Mouse (Mus musculus): ENCODE results near the gene Tomm6. TPM values are rescaled to one million over a fixed set of nuclear protein-coding genes. Genes with fewer than 3 reads are reported as not detected.

The Tomm6 gene
- total and polyA plus RNA-seq, 3 experiments: 66.5 to 577 TPM; not detected in 1

- no peak for TF ChIP-seq MAZ (IDR thresholded peaks at IDR 0.05; ENCODE audit: low read depth, low read length)
These were observed 9.5 kb downstream of the Tomm6 start (continued) for GRCm38 (mm10) chr17:47678702-47679101.

- Histone ChIP-seq H3K27me3 (ENCODE audit: control insufficient read depth in 1 of 2, insufficient read depth in 2 of 2, low read length in 2 of 2) (no peaks in the 10 kb centered on the region), H3K79me2 (ENCODE audit: control insufficient read depth, insufficient read depth, low read length, poor library complexity) (no peaks in the 10 kb centered on the region), H3K4me1 (ENCODE audit: control insufficient read depth in 1 of 2, insufficient read depth in 2 of 2, low read length in 2 of 2) (no peaks in the 10 kb centered on the region; a peak in 2 of 4 replicates), H3K36me3 (ENCODE audit: control insufficient read depth in 1 of 2, insufficient read depth in 2 of 2, low read length in 2 of 2) (no peaks in the 10 kb centered on the region; a peak in 1 of 4 replicates), H3K9me3 (replicated peaks; ENCODE audit: insufficient read depth, low read length) (no peaks in the 10 kb centered on the region), H3K4me3 (ENCODE audit: control insufficient read depth in 1 of 2, insufficient read depth in 1 of 2, low read depth in 2 of 2, low read length in 2 of 2) (no peak overlapping the region), H3K27ac (ENCODE audit: control insufficient read depth, low read depth, low read length) (no peak overlapping the region), H3K9ac (ENCODE audit: control insufficient read depth, low read depth, low read length, poor library complexity, severe bottlenecking) (no peak overlapping the region)
- TF ChIP-seq MYC (IDR thresholded peaks at IDR 0.05; ENCODE audit: low read depth, low read length): no peak
- TF ChIP-seq ZMIZ1 (IDR thresholded peaks at IDR 0.05; ENCODE audit: low read depth, low read length): no peak
- TF ChIP-seq KAT2A (conservative IDR thresholded peaks at IDR 0.05; ENCODE audit: low read depth, low read length): no peak
- no peak for TF ChIP-seq POLR2AphosphoS2 (IDR thresholded peaks at IDR 0.05; ENCODE audit: low read length)
- TF ChIP-seq JUND (IDR thresholded peaks at IDR 0.05; ENCODE audit: low read depth, low read length): no peak
- TF ChIP-seq POLR2AphosphoS5 (IDR thresholded peaks at IDR 0.05; ENCODE audit: borderline replicate concordance, low read depth, low read length): no peak
- no peak for TF ChIP-seq MXI1 (IDR thresholded peaks at IDR 0.05; ENCODE audit: low read depth, low read length)
- no peak for TF ChIP-seq ZKSCAN1 (IDR thresholded peaks at IDR 0.05; ENCODE audit: low read depth, low read length)
- no peak for TF ChIP-seq HCFC1 (IDR thresholded peaks at IDR 0.05; ENCODE audit: low read depth, low read length)
- no peak for TF ChIP-seq SMC3 (IDR thresholded peaks at IDR 0.05; ENCODE audit: low read depth, low read length)
- no peak for TF ChIP-seq CHD1 (IDR thresholded peaks at IDR 0.05; ENCODE audit: low read depth, low read length)
- TF ChIP-seq ELF1 (IDR thresholded peaks at IDR 0.05; ENCODE audit: low read depth, low read length): no peak
- no peak for TF ChIP-seq NRF1 (IDR thresholded peaks at IDR 0.05; ENCODE audit: insufficient read depth, low read depth, low read length, poor library complexity, severe bottlenecking)
- no peak for TF ChIP-seq RCOR1 (IDR thresholded peaks at IDR 0.05; ENCODE audit: low read depth, low read length)
- TF ChIP-seq USF1 (IDR thresholded peaks at IDR 0.05; ENCODE audit: low read depth, low read length): no peak
- no peak for TF ChIP-seq TAL1 (IDR thresholded peaks at IDR 0.05; ENCODE audit: low read length)
- TF ChIP-seq UBTF (IDR thresholded peaks at IDR 0.05; ENCODE audit: borderline replicate concordance, insufficient read depth, low read depth, low read length): no peak
- no peak for TF ChIP-seq CHD2 (IDR thresholded peaks at IDR 0.05; ENCODE audit: low read length)
- no peak for DNase-seq (ENCODE audit: low read depth, low spot score)
These were observed 9.9 kb downstream of the Tomm6 start for GRCm38 (mm10) chr17:47678238-47678637.

- Histone ChIP-seq H3K79me2 (ENCODE audit: control insufficient read depth, insufficient read depth, low read length, poor library complexity) (no peaks in the 10 kb centered on the region), H3K9me3 (replicated peaks; ENCODE audit: insufficient read depth, low read length) (no peaks in the 10 kb centered on the region), H3K4me1 (ENCODE audit: control insufficient read depth in 1 of 2, insufficient read depth in 2 of 2, low read length in 2 of 2) (no peaks in the 10 kb centered on the region), H3K27ac (ENCODE audit: control insufficient read depth, low read depth, low read length) (no peak overlapping the region), H3K36me3 (ENCODE audit: control insufficient read depth in 1 of 2, insufficient read depth in 2 of 2, low read length in 2 of 2) (no peaks in the 10 kb centered on the region; a peak in 1 of 4 replicates), H3K27me3 (ENCODE audit: control insufficient read depth in 1 of 2, insufficient read depth in 2 of 2, low read length in 2 of 2) (no peaks in the 10 kb centered on the region), H3K9ac (ENCODE audit: control insufficient read depth, low read depth, low read length, poor library complexity, severe bottlenecking) (no peak overlapping the region), H3K4me3 (ENCODE audit: control insufficient read depth in 1 of 2, insufficient read depth in 1 of 2, low read depth in 2 of 2, low read length in 2 of 2) (no peak overlapping the region)
- peak; percentile 60 for DNase-seq (ENCODE audit: low read depth, low spot score)
- TF ChIP-seq CHD1 (IDR thresholded peaks at IDR 0.05; ENCODE audit: low read depth, low read length) (no peak), CTCF (IDR thresholded peaks at IDR 0.05 in 2 of 3, conservative IDR thresholded peaks at IDR 0.05 in 1 of 3; ENCODE audit: control insufficient read depth in 1 of 3, insufficient read depth in 1 of 3, low read depth in 2 of 3, low read length in 3 of 3, poor library complexity in 1 of 3, severe bottlenecking in 1 of 3) (peak; percentile 59 to 78 (median 75)), RAD21 (IDR thresholded peaks at IDR 0.05; ENCODE audit: low read depth, low read length) (peak; percentile 62), ZKSCAN1 (IDR thresholded peaks at IDR 0.05; ENCODE audit: low read depth, low read length) (no peak), ZC3H11A (IDR thresholded peaks at IDR 0.05; ENCODE audit: low read depth, low read length) (peak; percentile 48), SMC3 (IDR thresholded peaks at IDR 0.05; ENCODE audit: low read depth, low read length) (peak; percentile 83)
These were observed 11.6 kb downstream of the Tomm6 start for GRCm38 (mm10) chr17:47676581-47676980.
